Mouse (Mus musculus): ENCODE measurements around the gene Vps13c.

Gene Vps13c

GRCm38 (mm10) chr9:68022311-68023043 is 182.3 kb downstream of the Vps13c start:
- DNase-seq (ENCODE audit: low spot score) = no peak

GRCm38 (mm10) chr9:68028631-68029030 is 188.4 kb downstream of the Vps13c start:
- DNase-seq (ENCODE audit: low spot score) = no peak

- no peak for DNase-seq (ENCODE audit: low spot score)
These were observed 193.6 kb downstream of the Vps13c start for GRCm38 (mm10) chr9:68033771-68034170.

Data from MN1 (cell line).